Mouse (Mus musculus) liver, embryonic 12.5 days (tissue): ENCODE measurements around the gene Hist2h2aa1. TPM values are rescaled to one million over a fixed set of nuclear protein-coding genes. Genes with fewer than 3 reads are reported as not detected.
"Not testable (repeated sequence)": the region's sequence is repeated elsewhere in the genome, so short reads cannot be mapped to it uniquely, and the experiment has no call there.

Source experiments
- ATAC-seq: fragments of 200-750 bp; cut with Nextera tagmentation; 2 replicates; pipeline ENCODE4 v1.8.0; 2017; ENCODE audit warnings: moderate number of reproducible peaks, mild to moderate bottlenecking, moderate library complexity
- H3K27ac ChIP-seq: fragments of 300-500 bp; sonication (generic); 2 replicates; pipeline ENCODE4 v1.5.1; 2016; ENCODE audit warnings: mild to moderate bottlenecking
- H3K27me3 ChIP-seq: fragments of 300-500 bp; sonication (generic); replicated peaks from 2 replicates; pipeline ENCODE4 v1.6.1; 2016; ENCODE audit warnings: mild to moderate bottlenecking, moderate library complexity
- H3K36me3 ChIP-seq: fragments of 300-500 bp; sonication (generic); 2 replicates; pipeline ENCODE4 v1.6.1; 2016; ENCODE audit warnings: mild to moderate bottlenecking, moderate library complexity
- H3K4me1 ChIP-seq: fragments of 300-500 bp; sonication (generic); 2 replicates; pipeline ENCODE4 v1.6.1; 2016
- H3K4me2 ChIP-seq: fragments of 300-500 bp; sonication (generic); 2 replicates; pipeline ENCODE4 v1.6.1; 2016; ENCODE audit warnings: mild to moderate bottlenecking, moderate library complexity
- H3K4me3 ChIP-seq: fragments of 300-500 bp; sonication (generic); 2 replicates; pipeline ENCODE4 v1.5.1; 2016; ENCODE audit warnings: mild to moderate bottlenecking, moderate library complexity
- H3K9ac ChIP-seq: fragments of 300-500 bp; sonication (generic); 2 replicates; pipeline ENCODE4 v1.6.1; 2016; ENCODE audit warnings: mild to moderate bottlenecking, moderate library complexity
- H3K9me3 ChIP-seq: fragments of 300-500 bp; sonication (generic); replicated peaks from 2 replicates; pipeline ENCODE4 v1.6.1; 2016; ENCODE audit warnings: mild to moderate bottlenecking, moderate library complexity
- WGBS: fragments of 180-500 bp; shearing (Covaris S2); methylation state at CpG from one replicate; pipeline ENCODE4 v1.1.7; 2016; ENCODE audit not compliant: insufficient replicate concordance; 5-methylcytosine and 5-hydroxymethylcytosine counted together
- polyA plus RNA-seq: library from polyadenylated mRNA; unstranded; fragments of >200 nt; fragmentation: Nextera tagmentation; extraction: Ambion mirVana; gene quantifications from 2 replicates; pipeline ENCODE4 v1.2.1, GENCODE M21; 2016

Hist2h2aa1 gene
- polyA plus RNA-seq, 1 experiment from 2014 or later = 23.9 TPM

DNA sequence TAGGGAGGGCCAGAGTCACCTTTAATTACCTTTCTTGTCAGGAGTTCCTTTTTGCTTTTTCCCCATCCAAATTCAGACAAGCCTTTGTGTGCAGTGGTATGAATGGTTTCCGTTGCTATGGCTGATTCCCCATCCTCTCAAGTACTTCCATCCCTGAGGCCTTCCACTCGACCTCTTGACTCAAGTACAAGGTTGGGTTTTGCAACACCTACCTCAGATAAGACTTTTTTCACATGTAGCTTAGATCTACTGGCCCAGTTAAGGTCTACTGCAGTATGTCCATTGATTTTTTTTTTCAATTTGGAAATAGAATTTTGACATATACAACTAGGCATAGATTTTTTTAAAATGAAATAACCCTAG is 13.6 kb upstream of the Hist2h2aa1 start:
- H3K9ac ChIP-seq = no peak overlapping the region
- no peak overlapping the region for H3K27ac ChIP-seq
- no peak overlapping the region for H3K4me2 ChIP-seq
- WGBS = 38% methylated on average over 2 of the region's 2 CpGs
- ATAC-seq = no peak
- peaks cover 27% of the 10 kb centered on the region for H3K4me1 ChIP-seq
- H3K27me3 ChIP-seq = no peaks in the 10 kb centered on the region
- H3K4me3 ChIP-seq = no peak overlapping the region
- H3K9me3 ChIP-seq = no peaks in the 10 kb centered on the region
- no peaks in the 10 kb centered on the region for H3K36me3 ChIP-seq

DNA sequence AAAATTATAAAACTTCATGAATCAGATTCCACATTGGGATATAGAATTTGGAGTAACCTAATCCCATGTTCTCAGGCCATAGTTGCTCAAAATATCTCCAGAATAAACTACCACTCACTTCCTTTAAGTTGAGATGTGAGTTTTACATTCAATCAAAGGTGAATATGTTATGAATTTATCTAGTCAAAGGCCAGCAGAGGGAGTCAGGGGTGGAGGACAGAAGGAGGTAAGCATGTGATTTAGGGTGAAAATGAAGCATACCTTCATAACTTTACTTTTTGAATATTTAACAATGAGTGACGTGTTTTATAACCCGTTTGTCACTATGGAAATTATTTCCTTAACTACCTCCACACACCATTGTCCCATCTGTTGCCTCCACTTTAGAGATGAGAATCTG is 10.4 kb upstream of the Hist2h2aa1 start:
- Histone ChIP-seq H3K4me1 (peaks cover 36% of the 10 kb centered on the region), H3K27ac (no peak overlapping the region), H3K27me3 (no peaks in the 10 kb centered on the region), H3K9ac (0 out of 2 replicates have a peak overlapping the region, but pooled peaks have one; percentile 0), H3K36me3 (no peaks in the 10 kb centered on the region), H3K4me2 (no peak overlapping the region), H3K9me3 (no peaks in the 10 kb centered on the region), H3K4me3 (no peak overlapping the region)
- ATAC-seq = no peak
- 58% methylated on average over 2 of the region's 2 CpGs for WGBS

DNA sequence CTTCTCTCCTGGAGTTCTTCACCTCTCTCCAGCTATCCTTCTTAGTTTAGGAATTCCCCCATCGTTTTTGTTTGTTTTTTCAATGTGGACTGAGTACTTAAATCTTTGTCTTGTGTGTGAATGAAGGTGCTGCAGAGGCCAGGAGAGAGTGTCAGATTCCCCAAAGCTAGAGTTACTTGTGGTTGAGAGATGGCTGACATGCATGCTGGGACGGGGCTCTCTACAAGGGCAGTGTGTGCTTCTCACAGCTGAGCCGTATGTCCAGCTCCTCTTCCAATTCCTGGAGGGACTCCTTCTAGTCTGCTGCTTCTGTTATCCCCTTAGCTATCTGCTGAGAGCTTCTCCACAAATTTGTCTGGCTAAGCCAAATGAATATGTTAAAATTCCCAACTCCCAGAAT is 9.5 kb upstream of the Hist2h2aa1 start:
- ATAC-seq = no peak
- peak overlapping the region; percentile 77 for H3K4me2 ChIP-seq
- 69% methylated on average over 3 of the region's 3 CpGs for WGBS
- no peaks in the 10 kb centered on the region for H3K9me3 ChIP-seq
- H3K4me1 ChIP-seq = peaks cover 35% of the 10 kb centered on the region
- H3K36me3 ChIP-seq = no peaks in the 10 kb centered on the region
- H3K27me3 ChIP-seq = no peaks in the 10 kb centered on the region
- peak overlapping the region; percentile 64 for H3K27ac ChIP-seq
- H3K4me3 ChIP-seq = peak overlapping the region; percentile 10
- peak overlapping the region; percentile 83; the same call in 1 of the 2 replicates for H3K9ac ChIP-seq

DNA sequence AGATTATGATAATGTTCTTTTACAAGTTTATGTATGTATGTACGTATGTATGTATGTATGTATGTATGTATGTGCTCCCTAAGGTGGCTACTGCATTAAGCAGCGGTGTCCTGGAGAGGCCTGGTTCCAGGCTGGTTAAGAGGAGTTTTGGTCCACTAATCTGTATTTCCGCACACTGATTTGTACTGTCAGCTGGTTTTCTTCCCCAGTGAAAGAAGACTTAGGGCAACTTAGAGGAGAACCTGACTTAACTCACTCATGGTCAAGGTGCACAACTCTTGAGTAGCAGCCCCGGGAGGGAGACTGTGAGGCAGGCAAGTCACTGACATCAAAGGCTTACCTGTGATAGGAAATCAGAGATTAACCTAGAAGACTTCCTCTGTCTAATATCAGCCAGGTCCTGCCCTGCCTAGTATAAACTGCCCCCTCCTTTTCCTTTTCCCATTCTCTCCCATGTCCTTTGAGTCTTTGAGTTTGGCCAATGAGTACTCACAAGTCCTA is 8.4 kb upstream of the Hist2h2aa1 start:
- ATAC-seq = no peak
- peaks cover 40% of the 10 kb centered on the region for H3K4me1 ChIP-seq
- H3K9ac ChIP-seq = peak overlapping the region; percentile 83
- no peaks in the 10 kb centered on the region for H3K36me3 ChIP-seq
- WGBS = 73% methylated on average over 4 of the region's 4 CpGs
- no peaks in the 10 kb centered on the region for H3K27me3 ChIP-seq
- peak overlapping the region; percentile 98 for H3K27ac ChIP-seq
- H3K4me2 ChIP-seq = peak overlapping the region; percentile 77
- no peaks in the 10 kb centered on the region for H3K9me3 ChIP-seq
- peak overlapping the region; percentile 65 for H3K4me3 ChIP-seq

DNA sequence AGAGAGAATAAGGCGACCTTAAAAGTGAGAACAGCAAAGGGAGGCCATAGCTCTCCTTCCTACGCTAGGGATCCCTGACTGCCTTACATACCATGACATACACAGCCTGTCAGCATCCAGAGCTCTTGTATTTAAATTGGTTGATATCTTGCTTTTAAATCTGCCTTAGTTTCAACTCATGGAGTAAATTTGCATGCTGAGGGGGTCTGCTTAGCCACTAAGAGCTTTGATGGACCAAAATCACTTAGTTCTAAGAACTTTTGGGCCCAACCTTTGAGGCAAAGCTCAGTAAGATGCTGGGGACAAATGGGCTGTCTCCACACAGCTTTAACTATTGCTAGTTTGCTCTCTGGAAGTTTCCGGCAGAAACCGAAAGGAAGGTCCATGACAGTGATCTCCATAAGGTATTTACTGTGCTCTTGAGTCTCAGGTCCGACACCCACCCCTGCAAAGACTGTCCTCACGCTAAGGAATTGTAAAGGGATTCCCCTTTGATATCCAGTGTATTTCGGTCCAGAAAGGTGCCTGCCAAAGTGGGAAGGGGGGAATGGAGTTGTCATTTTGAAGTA is 7.9 kb upstream of the Hist2h2aa1 start:
- H3K27ac ChIP-seq = peak overlapping the region; percentile 98
- peak overlapping the region; percentile 83 for H3K9ac ChIP-seq
- H3K27me3 ChIP-seq = no peaks in the 10 kb centered on the region
- peak overlapping the region; percentile 77 for H3K4me2 ChIP-seq
- H3K36me3 ChIP-seq = no peaks in the 10 kb centered on the region
- WGBS = 24% methylated on average over 7 of the region's 7 CpGs
- H3K4me3 ChIP-seq = peak overlapping the region; percentile 65
- no peaks in the 10 kb centered on the region for H3K9me3 ChIP-seq
- H3K4me1 ChIP-seq = peaks cover 44% of the 10 kb centered on the region
- ATAC-seq = no peak

DNA sequence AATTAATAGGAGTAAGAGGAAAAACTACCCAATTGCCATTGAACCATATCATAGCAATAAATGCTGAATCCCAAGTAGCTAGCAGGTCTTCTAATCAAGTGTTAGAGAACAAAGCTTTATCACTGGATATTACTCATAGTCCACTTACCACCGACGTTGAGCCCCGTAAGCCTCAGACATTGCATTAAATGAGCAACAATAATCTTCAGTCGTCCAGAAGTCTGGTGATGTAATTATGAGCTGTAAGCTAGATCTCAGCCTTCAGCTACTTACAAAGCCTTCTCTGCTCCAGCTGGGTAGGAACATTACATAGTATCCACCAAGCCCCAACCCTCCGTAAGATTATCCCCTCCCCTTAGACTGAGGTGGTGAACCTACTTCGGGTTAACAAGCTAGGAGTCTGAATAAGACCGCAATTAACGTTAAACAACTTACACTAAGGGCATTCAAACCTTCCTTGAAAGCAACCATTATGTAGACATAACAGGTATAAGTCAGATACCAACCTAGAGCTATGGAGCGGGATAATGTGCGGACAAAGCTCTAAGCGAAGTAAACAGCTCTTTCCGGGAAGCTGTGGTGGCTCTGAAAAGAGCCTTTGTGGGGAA is 7.3 kb upstream of the Hist2h2aa1 start:
- H3K27me3 ChIP-seq = no peaks in the 10 kb centered on the region
- no peaks in the 10 kb centered on the region for H3K9me3 ChIP-seq
- ATAC-seq = no peak
- peaks cover 48% of the 10 kb centered on the region for H3K4me1 ChIP-seq
- H3K27ac ChIP-seq = peak overlapping the region; percentile 98
- H3K9ac ChIP-seq = peak overlapping the region; percentile 83
- peak overlapping the region; percentile 65 for H3K4me3 ChIP-seq
- H3K4me2 ChIP-seq = peak overlapping the region; percentile 77
- H3K36me3 ChIP-seq = no peaks in the 10 kb centered on the region
- WGBS = under 1% methylated on average over 12 of the region's 12 CpGs

DNA sequence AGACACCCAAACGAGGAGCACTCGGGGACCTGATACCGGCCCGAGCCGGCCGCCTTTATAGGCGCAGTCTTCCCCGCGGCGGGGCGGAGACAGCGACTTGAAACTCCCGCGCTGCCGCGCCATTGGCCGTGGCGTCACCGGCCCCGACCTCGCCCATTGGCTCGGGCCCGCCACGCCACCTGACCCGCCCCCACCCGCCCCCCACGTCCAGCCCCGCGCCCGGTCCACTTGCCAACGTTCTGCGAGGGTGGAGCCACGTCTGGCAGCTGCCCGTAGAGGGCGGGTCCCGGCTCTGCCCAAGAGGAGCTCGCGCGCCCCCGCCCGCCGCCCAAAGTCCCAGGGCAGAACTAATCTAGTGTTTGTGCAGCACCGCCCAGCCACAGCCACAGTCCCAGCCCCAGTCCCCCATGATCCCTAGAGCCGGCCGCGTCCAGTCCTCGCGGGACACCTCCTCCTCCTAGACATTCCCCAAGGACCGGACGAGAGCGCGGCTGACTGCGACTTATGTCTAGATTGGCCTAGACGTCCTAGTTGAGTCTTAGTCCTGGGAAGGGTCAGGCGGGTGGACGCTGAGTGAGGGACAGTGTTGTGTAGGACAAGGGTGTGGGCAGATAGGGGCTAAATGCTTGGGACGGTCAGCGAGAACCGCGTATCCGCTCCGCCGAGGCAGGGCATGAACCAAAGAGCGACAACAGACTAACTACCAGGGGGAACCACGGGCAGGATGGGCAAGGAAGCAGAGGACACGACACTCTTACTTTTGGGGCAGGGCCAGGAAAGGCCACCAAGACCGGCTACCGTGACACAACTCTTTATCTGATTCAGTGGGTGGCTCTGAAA is 6.1 kb upstream of the Hist2h2aa1 start, which contains the start of gene Hist2h3c2:
Gene Hist2h3c2, minus strand, starts transcription at position 174 of the 840 bp plus-strand sequence.
- H3K27ac ChIP-seq = peak within 1 kb of the TSS; percentile 98
- 0% methylated on average over 19 of the region's 68 CpGs for WGBS
- peak within 1 kb of the TSS; percentile 77 for H3K4me2 ChIP-seq
- peak within 1 kb of the TSS; percentile 83 for H3K9ac ChIP-seq
- not testable (repeated sequence) for H3K36me3 ChIP-seq, H3K27me3 ChIP-seq, H3K9me3 ChIP-seq
- H3K4me3 ChIP-seq = peak within 1 kb of the TSS; percentile 65
- H3K4me1 ChIP-seq = peaks cover 60% of the 10 kb centered on the region
- ATAC-seq = peak; percentile 85

DNA sequence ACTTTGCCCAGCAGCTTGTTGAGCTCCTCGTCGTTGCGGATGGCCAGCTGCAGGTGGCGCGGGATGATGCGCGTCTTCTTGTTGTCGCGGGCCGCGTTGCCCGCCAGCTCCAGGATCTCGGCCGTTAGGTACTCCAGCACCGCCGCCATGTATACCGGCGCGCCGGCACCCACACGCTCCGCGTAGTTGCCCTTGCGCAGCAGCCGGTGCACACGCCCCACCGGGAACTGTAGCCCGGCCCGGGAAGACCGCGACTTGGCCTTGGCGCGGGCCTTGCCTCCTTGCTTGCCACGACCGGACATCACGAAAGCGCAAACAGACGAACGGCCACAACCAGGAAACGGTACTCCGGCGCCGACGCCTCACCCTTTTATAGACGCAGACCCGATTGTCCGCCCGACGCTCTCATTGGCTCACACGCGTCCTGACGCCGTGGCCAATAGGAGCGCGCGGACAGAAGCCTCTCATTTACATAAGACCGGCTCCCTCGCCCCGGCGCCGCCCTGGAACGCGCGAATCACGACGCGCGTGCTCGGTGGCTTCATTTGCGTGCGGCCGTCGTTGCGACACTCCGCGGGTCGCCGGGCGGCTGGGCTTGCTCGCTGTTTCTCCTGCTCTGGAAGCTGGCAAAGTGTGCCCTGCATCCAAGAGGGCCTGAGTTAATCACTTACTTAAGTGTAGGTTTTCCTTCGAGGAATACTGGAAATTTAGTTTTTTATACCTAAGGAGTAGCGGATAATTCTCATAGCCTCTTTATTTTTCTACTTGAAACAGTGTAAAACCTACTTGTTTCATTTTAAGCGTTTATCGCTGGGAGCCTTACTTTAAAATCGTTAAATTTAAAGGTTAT is 5.1 kb upstream of the Hist2h2aa1 start, which contains the start of gene Hist2h2aa2:
Gene Hist2h2aa2, minus strand, starts transcription at position 328 of the 850 bp plus-strand sequence.
- 4% methylated on average over 32 of the region's 85 CpGs for WGBS
- peak within 1 kb of the TSS; percentile 91 for H3K9ac ChIP-seq
- peaks cover 66% of the 10 kb centered on the region for H3K4me1 ChIP-seq

DNA sequence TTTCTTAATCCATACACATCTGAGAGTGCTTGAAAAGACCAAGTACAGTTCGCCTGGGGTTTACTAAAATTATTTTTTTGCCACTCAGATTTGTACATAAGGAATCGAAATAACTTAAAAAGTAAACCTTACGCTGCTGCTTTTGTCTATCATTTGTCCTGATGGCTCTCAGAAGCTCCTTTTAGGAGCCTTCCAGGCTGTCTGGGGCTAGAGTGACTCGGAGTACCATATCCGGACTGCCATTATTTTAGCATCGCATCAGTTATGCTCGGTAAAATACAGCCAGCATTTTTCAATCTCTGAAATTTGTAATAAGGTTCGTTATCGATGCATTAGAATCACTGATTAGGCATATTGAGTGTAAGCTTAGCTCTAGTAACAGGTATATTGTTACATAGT is 4.5 kb upstream of the Hist2h2aa1 start:
- no peaks in the 10 kb centered on the region for H3K9me3 ChIP-seq
- H3K36me3 ChIP-seq = no peaks in the 10 kb centered on the region
- H3K9ac ChIP-seq = peak overlapping the region; percentile 91
- no peaks in the 10 kb centered on the region for H3K27me3 ChIP-seq
- peak overlapping the region; percentile 54 for H3K4me2 ChIP-seq
- H3K4me3 ChIP-seq = peak overlapping the region; percentile 37; the same call in 1 of the 2 replicates
- peaks cover 60% of the 10 kb centered on the region for H3K4me1 ChIP-seq
- ATAC-seq = no peak
- 75% methylated on average over 9 of the region's 9 CpGs for WGBS
- H3K27ac ChIP-seq = peak overlapping the region; percentile 89

More for the DNA sequence above, 5.1 kb upstream of the Hist2h2aa1 start, which contains the start of gene Hist2h2aa2:
- not testable (repeated sequence) for H3K27me3 ChIP-seq, H3K36me3 ChIP-seq, H3K9me3 ChIP-seq
- H3K27ac ChIP-seq = peak within 1 kb of the TSS; percentile 91
- peak within 1 kb of the TSS; percentile 41 for H3K4me3 ChIP-seq
- ATAC-seq = peak; percentile 71
- peak within 1 kb of the TSS; percentile 54 for H3K4me2 ChIP-seq

DNA sequence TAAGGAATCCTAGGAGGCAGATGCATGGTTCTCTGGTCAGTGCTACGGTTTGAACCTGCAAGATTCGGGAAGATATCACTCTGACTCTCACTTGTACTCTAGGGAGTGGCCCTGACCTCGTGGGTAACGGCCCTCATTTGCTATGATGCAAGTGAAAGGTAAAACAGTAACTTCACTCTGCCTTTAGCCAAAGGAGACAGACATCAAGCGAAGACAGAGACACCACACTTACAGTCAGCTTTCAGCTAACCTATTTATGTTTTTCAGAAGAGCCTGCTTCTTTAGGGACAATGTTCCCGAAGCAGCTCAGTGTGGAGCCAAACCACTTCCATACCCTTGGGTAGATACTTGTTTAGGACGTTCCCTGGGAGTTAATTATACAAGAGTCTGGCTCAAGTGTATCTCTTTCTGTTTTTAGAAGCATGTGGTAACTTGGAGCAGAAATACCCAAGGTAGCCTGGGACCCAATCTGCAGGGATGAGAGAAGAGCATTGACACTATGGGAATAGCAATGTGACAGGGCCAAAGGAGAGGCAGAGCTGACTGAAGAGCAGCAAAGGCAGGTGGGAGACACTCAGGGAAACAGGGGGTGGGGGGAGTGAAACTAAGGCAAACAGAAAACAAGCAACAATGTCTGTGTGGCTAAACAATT is 1.2 kb upstream of the Hist2h2aa1 start:
- Histone ChIP-seq H3K27me3 (no peaks in the 10 kb centered on the region), H3K9me3 (no peaks in the 10 kb centered on the region), H3K27ac (peak overlapping the region; percentile 99), H3K4me3 (peak overlapping the region; percentile 65), H3K9ac (peak overlapping the region; percentile 91), H3K4me2 (peak overlapping the region; percentile 81), H3K4me1 (peaks cover 51% of the 10 kb centered on the region), H3K36me3 (no peaks in the 10 kb centered on the region)
- WGBS = 67% methylated on average over 7 of the region's 7 CpGs
- no peak for ATAC-seq

DNA sequence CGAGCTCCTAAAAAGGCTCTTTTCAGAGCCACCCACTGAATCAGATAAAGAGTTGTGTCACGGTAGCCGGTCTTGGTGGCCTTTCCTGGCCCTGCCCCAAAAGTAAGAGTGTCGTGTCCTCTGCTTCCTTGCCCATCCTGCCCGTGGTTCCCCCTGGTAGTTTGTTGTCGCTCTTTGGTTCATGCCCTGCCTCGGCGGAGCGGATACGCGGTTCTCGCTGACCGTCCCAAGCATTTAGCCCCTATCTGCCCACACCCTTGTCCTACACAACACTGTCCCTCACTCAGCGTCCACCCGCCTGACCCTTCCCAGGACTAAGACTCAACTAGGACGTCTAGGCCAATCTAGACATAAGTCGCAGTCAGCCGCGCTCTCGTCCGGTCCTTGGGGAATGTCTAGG is 721 bp downstream of the Hist2h2aa1 start:
- not testable (repeated sequence) for H3K9me3 ChIP-seq, ATAC-seq, H3K36me3 ChIP-seq, H3K27me3 ChIP-seq
- WGBS = under 1% methylated on average over 10 of the region's 21 CpGs
- Histone ChIP-seq H3K4me3 (peak overlapping the region; percentile 39), H3K4me1 (peaks cover 65% of the 10 kb centered on the region), H3K9ac (0 out of 2 replicates have a peak overlapping the region, but pooled peaks have one; percentile 50), H3K27ac (peak overlapping the region; percentile 92), H3K4me2 (peak overlapping the region; percentile 43)
